Mouse (Mus musculus): Measurements from ENCODE around the gene Actr2. TPM values are rescaled to one million over a fixed set of nuclear protein-coding genes. Genes with fewer than 3 reads are reported as not detected.

Actr2 gene
- polyA plus RNA-seq, 1 experiment from 2014 or later, result 127 TPM

- peak overlapping the region; percentile 95 for H3K27ac ChIP-seq
- H3K9ac ChIP-seq, result peak overlapping the region; percentile 93
- H3K27me3 ChIP-seq (replicated peaks), result no peaks in the 10 kb centered on the region
- under 1% methylated on average over 50 of the region's 50 CpGs for WGBS
- ATAC-seq (ENCODE audit: insufficient read depth, low FRiP score, low read depth), result peak; percentile 53
- no peaks in the 10 kb centered on the region for H3K4me1 ChIP-seq
- 0 out of 2 replicates have a peak, but pooled peaks cover 4% of the 10 kb centered on the region for H3K36me3 ChIP-seq
- H3K4me3 ChIP-seq (replicated peaks), result peak overlapping the region; percentile 88
- H3K4me2 ChIP-seq, result peak overlapping the region; percentile 52
- H3K9me3 ChIP-seq, result no peaks in the 10 kb centered on the region
Observed at GRCm38 (mm10) chr11:20112006-20112740, 540 bp downstream of the Actr2 start.

- H3K4me1 ChIP-seq, result no peaks in the 10 kb centered on the region
- H3K9ac ChIP-seq, result no peak overlapping the region
- H3K4me3 ChIP-seq (replicated peaks), result no peak overlapping the region
- WGBS, result 83% methylated on average over 7 of the region's 7 CpGs
- ATAC-seq (ENCODE audit: insufficient read depth, low FRiP score, low read depth), result no peak
- no peaks in the 10 kb centered on the region for H3K27me3 ChIP-seq (replicated peaks)
- H3K27ac ChIP-seq, result no peak overlapping the region
- 0 out of 2 replicates have a peak, but pooled peaks cover 4% of the 10 kb centered on the region for H3K36me3 ChIP-seq
- no peaks in the 10 kb centered on the region for H3K9me3 ChIP-seq
- H3K4me2 ChIP-seq, result no peak overlapping the region
Observed at GRCm38 (mm10) chr11:20108151-20108550, 4.6 kb downstream of the Actr2 start.

GRCm38 (mm10) chr11:20107683-20108082 is 5.0 kb downstream of the Actr2 start:
- Histone ChIP-seq H3K36me3 (0 out of 2 replicates have a peak, but pooled peaks cover 4% of the 10 kb centered on the region), H3K27me3 (replicated peaks) (no peaks in the 10 kb centered on the region), H3K4me3 (replicated peaks) (no peak overlapping the region), H3K4me1 (no peaks in the 10 kb centered on the region), H3K9me3 (no peaks in the 10 kb centered on the region), H3K4me2 (no peak overlapping the region), H3K27ac (no peak overlapping the region), H3K9ac (no peak overlapping the region)
- 88% methylated on average over 4 of the region's 4 CpGs for WGBS
- ATAC-seq (ENCODE audit: insufficient read depth, low FRiP score, low read depth), result no peak

GRCm38 (mm10) chr11:20106946-20107345 is 5.8 kb downstream of the Actr2 start:
- Histone ChIP-seq H3K27me3 (replicated peaks) (no peaks in the 10 kb centered on the region), H3K4me1 (no peaks in the 10 kb centered on the region), H3K9me3 (no peaks in the 10 kb centered on the region), H3K9ac (no peak overlapping the region), H3K36me3 (0 out of 2 replicates have a peak, but pooled peaks cover 4% of the 10 kb centered on the region), H3K4me3 (replicated peaks) (no peak overlapping the region), H3K4me2 (no peak overlapping the region), H3K27ac (no peak overlapping the region)
- 91% methylated on average over 3 of the region's 3 CpGs for WGBS
- no peak for ATAC-seq (ENCODE audit: insufficient read depth, low FRiP score, low read depth)

GRCm38 (mm10) chr11:20103949-20104348 is 8.8 kb downstream of the Actr2 start:
- no peaks in the 10 kb centered on the region for H3K4me1 ChIP-seq
- 95% methylated on average over 2 of the region's 2 CpGs for WGBS
- no peak overlapping the region for H3K4me3 ChIP-seq (replicated peaks)
- no peak for ATAC-seq (ENCODE audit: insufficient read depth, low FRiP score, low read depth)
- H3K36me3 ChIP-seq, result no peaks in the 10 kb centered on the region
- no peaks in the 10 kb centered on the region for H3K9me3 ChIP-seq
- H3K9ac ChIP-seq, result no peak overlapping the region
- H3K4me2 ChIP-seq, result no peak overlapping the region
- no peaks in the 10 kb centered on the region for H3K27me3 ChIP-seq (replicated peaks)
- H3K27ac ChIP-seq, result no peak overlapping the region

GRCm38 (mm10) chr11:20086306-20086705 is 26.4 kb downstream of the Actr2 start:
- Histone ChIP-seq H3K27me3 (replicated peaks) (no peaks in the 10 kb centered on the region), H3K9ac (no peak overlapping the region), H3K27ac (no peak overlapping the region), H3K4me1 (no peaks in the 10 kb centered on the region), H3K36me3 (peaks cover 11% of the 10 kb centered on the region), H3K4me3 (replicated peaks) (no peak overlapping the region), H3K9me3 (no peaks in the 10 kb centered on the region), H3K4me2 (no peak overlapping the region)
- no peak for ATAC-seq (ENCODE audit: insufficient read depth, low FRiP score, low read depth)

DNA sequence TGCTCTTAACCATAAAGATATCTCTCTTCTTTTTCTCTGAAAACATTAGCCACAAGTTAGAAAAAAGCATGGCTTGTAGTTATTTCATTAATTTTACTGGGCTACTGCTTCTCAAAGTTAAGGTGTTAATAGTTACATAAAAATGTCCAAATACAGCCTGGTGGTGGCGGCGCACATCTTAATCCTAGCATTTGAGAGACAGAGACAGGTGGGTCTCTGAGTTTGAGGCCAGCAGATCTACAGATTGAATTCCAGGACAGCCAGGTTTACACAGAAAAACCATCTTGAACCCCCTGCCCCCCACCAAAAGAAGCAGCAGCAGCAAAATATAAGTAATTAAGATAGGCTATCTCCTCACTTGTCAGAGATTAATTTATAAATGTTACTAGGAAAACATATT is 27.1 kb downstream of the Actr2 start:
- Histone ChIP-seq H3K9me3 (no peaks in the 10 kb centered on the region), H3K9ac (no peak overlapping the region), H3K27ac (no peak overlapping the region), H3K36me3 (peaks cover 9% of the 10 kb centered on the region), H3K4me3 (replicated peaks) (no peak overlapping the region), H3K4me1 (no peaks in the 10 kb centered on the region), H3K27me3 (replicated peaks) (no peaks in the 10 kb centered on the region), H3K4me2 (no peak overlapping the region)
- WGBS, result 94% methylated on average over 2 of the region's 2 CpGs
- ATAC-seq (ENCODE audit: insufficient read depth, low FRiP score, low read depth), result no peak

DNA sequence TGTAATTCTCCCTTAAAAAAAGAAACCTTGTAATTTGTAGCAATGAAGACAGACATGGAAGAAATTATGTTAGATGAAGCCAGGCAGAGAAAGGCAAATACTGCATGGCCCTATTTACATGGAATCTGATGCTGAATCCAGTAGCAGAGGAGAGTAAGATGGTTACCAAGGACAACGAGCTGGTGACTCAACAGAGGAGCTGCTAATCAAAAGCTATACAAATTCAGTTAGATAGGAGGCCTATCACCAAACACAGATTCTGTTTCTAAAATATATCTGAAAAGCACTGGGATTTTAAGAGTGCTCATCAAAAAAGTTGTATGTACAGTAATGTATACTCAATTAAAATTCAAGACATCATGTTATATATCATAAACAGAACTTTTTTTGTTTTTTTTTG is 37.3 kb downstream of the Actr2 start:
- Histone ChIP-seq H3K27ac (no peak overlapping the region), H3K4me2 (no peak overlapping the region), H3K4me3 (replicated peaks) (no peak overlapping the region), H3K36me3 (peaks cover 40% of the 10 kb centered on the region), H3K9ac (no peak overlapping the region), H3K9me3 (no peaks in the 10 kb centered on the region), H3K27me3 (replicated peaks) (no peaks in the 10 kb centered on the region), H3K4me1 (no peaks in the 10 kb centered on the region)
- no peak for ATAC-seq (ENCODE audit: insufficient read depth, low FRiP score, low read depth)
- WGBS, result 89% methylated on average over 1 of the region's 1 CpGs

GRCm38 (mm10) chr11:20072826-20073225 is 39.9 kb downstream of the Actr2 start:
- 91% methylated on average over 5 of the region's 5 CpGs for WGBS
- Histone ChIP-seq H3K9me3 (no peaks in the 10 kb centered on the region), H3K36me3 (peaks cover 30% of the 10 kb centered on the region; the same call in 1 of the 2 replicates), H3K27ac (no peak overlapping the region), H3K4me2 (no peak overlapping the region), H3K4me1 (no peaks in the 10 kb centered on the region), H3K9ac (no peak overlapping the region), H3K4me3 (replicated peaks) (no peak overlapping the region), H3K27me3 (replicated peaks) (no peaks in the 10 kb centered on the region)
- no peak for ATAC-seq (ENCODE audit: insufficient read depth, low FRiP score, low read depth)

DNA sequence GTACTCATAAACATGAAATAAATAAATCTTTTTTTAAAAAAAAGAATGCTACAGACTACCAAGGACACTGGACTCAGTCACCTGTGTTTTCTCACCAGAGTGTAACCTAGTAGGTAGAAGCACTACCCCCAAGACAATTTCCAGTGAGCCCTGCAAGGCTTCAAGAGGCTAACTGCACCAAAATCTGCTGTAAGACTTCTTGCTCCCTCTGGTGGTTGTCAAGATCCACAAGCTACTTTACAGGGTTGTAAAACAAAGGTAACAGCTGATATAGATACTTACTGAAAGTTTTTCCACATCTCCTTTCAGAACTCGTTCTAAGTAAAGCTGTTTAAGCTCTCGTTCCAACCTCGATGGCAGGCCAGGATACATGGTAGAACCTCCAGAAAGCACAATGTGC is 40.5 kb downstream of the Actr2 start:
- H3K9me3 ChIP-seq, result no peaks in the 10 kb centered on the region
- ATAC-seq (ENCODE audit: insufficient read depth, low FRiP score, low read depth), result no peak

DNA sequence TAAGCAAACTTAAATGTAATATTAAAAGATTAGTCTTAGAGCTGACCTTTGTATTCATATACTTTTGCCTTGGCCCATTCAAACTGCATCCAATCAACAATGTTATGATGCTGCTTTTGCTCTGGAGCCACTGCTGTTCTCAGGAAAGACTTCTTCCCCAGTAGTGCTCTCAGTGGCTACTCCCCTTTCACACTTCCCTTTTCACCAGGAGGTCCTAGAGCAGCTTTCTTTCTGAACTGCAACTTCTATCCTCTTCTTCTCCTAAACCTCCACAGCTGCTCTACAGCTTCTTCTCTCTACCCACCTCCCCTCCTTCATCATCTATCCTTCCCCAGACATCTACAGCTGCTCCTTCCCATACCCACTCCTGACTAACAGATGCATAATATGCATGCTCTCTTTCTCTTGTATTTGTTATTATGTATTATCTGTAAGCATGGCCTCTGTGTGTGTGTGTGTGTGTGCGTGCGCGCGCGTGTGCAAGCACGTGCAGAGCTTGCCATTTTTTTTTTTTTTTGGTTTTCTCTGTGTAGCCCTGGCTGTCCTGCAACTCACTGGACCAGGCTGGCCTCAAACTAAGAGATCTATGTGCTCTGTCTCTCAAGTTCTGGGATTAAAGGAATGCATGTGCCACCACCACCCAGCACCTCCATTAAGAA is 44.2 kb downstream of the Actr2 start:
- Histone ChIP-seq H3K4me2 (no peak overlapping the region), H3K9ac (no peak overlapping the region), H3K4me3 (replicated peaks) (no peak overlapping the region), H3K27me3 (replicated peaks) (no peaks in the 10 kb centered on the region), H3K4me1 (no peaks in the 10 kb centered on the region), H3K9me3 (no peaks in the 10 kb centered on the region), H3K36me3 (peaks cover 22% of the 10 kb centered on the region; the same call in 1 of the 2 replicates), H3K27ac (no peak overlapping the region)
- no peak for ATAC-seq (ENCODE audit: insufficient read depth, low FRiP score, low read depth)
- 95% methylated on average over 6 of the region's 6 CpGs for WGBS

More for the DNA sequence above, 40.5 kb downstream of the Actr2 start:
- 58% methylated on average over 3 of the region's 3 CpGs for WGBS
- Histone ChIP-seq H3K9ac (no peak overlapping the region), H3K27ac (no peak overlapping the region), H3K4me1 (no peaks in the 10 kb centered on the region), H3K27me3 (replicated peaks) (no peaks in the 10 kb centered on the region), H3K4me2 (no peak overlapping the region), H3K36me3 (peaks cover 27% of the 10 kb centered on the region; the same call in 1 of the 2 replicates), H3K4me3 (replicated peaks) (no peak overlapping the region)

DNA sequence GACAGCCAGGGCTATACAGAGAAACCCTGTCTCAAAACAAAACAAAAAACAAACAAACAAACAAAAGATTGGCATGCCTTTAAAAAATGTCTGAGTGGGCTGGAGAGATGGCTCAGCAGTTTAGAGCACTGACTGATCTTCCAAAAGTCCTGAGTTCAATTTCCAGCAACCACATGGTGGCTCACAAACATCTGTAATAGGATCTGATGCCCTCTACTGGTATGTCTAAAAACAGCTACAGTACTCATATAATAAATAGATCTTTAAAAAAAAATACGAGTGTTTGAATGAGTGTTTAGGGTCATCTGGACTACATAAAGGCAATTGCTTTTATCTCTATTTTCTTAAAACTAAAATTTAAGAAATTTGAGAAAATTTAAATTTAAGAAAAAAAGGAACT is 45.2 kb downstream of the Actr2 start:
- 56% methylated on average over 1 of the region's 1 CpGs for WGBS
- no peaks in the 10 kb centered on the region for H3K9me3 ChIP-seq
- no peaks in the 10 kb centered on the region for H3K4me1 ChIP-seq
- H3K4me2 ChIP-seq, result no peak overlapping the region
- no peak overlapping the region for H3K9ac ChIP-seq
- H3K4me3 ChIP-seq (replicated peaks), result no peak overlapping the region
- no peak for ATAC-seq (ENCODE audit: insufficient read depth, low FRiP score, low read depth)
- H3K36me3 ChIP-seq, result peaks cover 22% of the 10 kb centered on the region; the same call in 1 of the 2 replicates
- no peaks in the 10 kb centered on the region for H3K27me3 ChIP-seq (replicated peaks)
- no peak overlapping the region for H3K27ac ChIP-seq
